Mouse (Mus musculus): ENCODE measurements around the gene Cyp1a2.
"Not testable (repeated sequence)": the region's sequence is repeated elsewhere in the genome, so short reads cannot be mapped to it uniquely, and the experiment has no call there.

Gene Cyp1a2

GRCm38 (mm10) chr9:57683520-57683919 is at the start of gene Cyp1a2:
TSS of gene Cyp1a2 (minus strand) at chr9:57683703.
- in situ Hi-C loops (cut with MboI; ENCODE audit: low pct_unique_long_range_greater_than_20kb in 1 of 2, low sequenced_read_pairs in 2 of 2, unreplicated experiment in 1 of 2), result no loop called here

DNA sequence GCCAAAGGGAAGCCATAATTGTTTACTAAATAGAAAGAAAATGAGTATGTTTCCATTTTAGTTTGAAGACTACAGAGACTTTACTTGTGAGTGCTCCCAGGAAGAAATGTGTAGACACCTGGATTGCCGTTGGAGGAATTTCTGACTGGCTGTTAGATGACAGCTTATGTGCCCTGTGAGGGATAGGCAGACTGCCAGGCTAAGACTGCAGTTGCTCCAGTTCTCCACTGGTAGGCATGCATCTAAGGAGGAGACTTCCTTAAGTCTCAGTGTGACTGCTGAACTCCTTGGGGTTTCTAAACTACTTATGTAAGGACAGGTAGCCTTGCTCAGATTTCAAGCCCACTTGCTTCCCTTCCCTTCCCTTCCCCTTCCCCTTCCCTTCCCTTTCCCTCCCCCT is 44.8 kb upstream of the Cyp1a2 start:
- in situ Hi-C loops (cut with MboI; ENCODE audit: low pct_unique_long_range_greater_than_20kb in 1 of 2, low sequenced_read_pairs in 2 of 2, unreplicated experiment in 1 of 2), result no loop called here

DNA sequence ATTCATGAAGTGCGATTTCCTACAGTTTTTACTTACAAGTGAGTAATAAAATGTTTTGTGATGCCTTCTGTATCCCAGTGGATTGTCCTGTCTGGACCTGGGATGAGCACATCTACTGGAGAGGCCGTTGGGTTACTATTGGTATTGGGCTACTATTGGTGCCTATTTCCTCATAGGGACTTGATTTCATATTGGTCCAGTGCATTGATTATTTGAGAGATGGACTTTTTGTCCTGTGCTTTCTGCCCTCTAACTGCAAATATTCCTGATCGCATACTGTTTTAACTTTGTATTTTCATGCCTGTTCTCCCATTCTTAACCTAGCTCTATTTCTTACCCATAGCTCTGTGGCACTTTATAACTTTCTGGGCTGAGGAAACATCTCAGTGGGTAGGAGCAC is 41.2 kb upstream of the Cyp1a2 start:
- in situ Hi-C loops (cut with MboI; ENCODE audit: low pct_unique_long_range_greater_than_20kb in 1 of 2, low sequenced_read_pairs in 2 of 2, unreplicated experiment in 1 of 2), result no loop called here

DNA sequence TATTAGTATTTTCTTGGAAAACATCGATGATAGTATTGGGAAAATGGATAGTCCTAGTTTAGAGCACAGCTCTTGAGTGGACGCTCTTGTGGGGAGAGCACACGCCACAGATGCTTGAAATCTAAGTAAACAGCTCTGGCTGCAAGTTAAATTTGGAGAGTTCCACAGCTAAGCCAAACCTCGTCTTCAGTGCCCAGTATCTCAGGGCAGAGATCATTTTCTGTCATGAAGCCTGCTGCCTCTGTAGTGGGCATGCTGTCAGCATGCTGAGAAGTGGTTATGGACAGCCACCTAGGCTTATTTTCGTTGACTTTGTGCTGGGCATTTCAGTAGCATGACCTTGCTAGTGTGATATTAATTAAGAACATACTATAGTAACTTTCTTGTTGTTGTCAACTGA is 40.3 kb upstream of the Cyp1a2 start:
- in situ Hi-C loops (cut with MboI; ENCODE audit: low pct_unique_long_range_greater_than_20kb in 1 of 2, low sequenced_read_pairs in 2 of 2, unreplicated experiment in 1 of 2), result no loop called here

DNA sequence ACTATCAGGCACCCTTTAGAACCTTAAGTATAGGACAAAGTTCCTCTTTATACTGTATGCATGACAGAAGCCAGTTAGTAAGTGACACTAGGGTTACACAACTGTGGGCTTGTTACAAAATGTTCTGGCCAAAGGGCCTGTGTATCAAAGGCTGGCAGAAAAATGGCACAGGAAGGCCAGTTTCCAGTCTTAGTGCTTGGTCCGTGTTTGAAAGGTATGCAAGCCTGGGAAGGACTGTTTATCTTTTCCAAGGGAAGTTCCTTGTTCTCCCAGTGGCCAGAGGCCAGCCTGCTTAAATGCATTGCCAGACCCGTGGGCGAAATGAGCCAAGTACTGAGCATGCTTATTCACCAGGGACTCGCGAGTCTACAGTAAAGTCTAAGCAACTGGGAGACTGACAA is 39.8 kb upstream of the Cyp1a2 start:
- in situ Hi-C loops (cut with MboI; ENCODE audit: low pct_unique_long_range_greater_than_20kb in 1 of 2, low sequenced_read_pairs in 2 of 2, unreplicated experiment in 1 of 2), result no loop called here

DNA sequence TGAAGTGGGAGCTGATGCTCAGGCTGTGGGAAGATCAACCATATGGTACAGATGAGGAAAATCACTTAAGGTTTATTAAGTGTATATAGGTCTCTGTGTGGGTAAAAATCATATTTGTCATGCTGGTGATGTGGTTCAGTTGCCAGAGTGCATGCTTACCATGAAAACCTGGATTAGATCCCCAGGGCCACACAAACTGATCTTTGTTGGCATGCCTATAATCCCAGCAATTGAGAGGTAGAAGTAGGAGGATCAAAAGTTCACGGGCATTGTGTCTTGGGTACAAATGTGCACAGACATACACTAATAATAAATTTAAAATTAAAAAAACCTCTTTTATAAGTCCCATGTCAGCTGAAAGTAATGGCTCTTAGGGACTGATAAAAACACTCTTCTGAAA is 38.9 kb upstream of the Cyp1a2 start:
- in situ Hi-C loops (cut with MboI; ENCODE audit: low pct_unique_long_range_greater_than_20kb in 1 of 2, low sequenced_read_pairs in 2 of 2, unreplicated experiment in 1 of 2), result no loop called here

DNA sequence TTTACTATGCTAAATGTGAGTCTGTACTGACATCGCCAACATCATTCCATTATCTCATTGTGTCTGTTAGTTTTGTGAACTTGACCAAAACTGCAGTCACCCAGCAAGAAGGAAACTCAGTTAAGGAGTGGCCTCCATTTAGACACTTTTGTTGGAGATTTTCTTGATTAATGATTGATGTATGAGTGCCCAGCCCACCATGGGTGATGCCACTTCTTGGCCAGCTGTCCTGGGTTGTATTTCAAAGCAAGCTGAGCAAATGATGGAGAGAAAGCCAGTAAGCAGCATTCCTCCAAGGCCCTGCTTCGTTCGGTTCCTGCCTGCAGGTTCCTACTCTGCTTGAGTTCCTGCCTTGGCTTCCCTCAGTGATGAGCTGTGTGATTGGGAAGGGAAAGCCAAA is 37.2 kb upstream of the Cyp1a2 start:
- in situ Hi-C loops (cut with MboI; ENCODE audit: low pct_unique_long_range_greater_than_20kb in 1 of 2, low sequenced_read_pairs in 2 of 2, unreplicated experiment in 1 of 2), result no loop called here

GRCm38 (mm10) chr9:57718408-57718807 is 34.9 kb upstream of the Cyp1a2 start:
- in situ Hi-C loops (cut with MboI; ENCODE audit: low pct_unique_long_range_greater_than_20kb in 1 of 2, low sequenced_read_pairs in 2 of 2, unreplicated experiment in 1 of 2), result no loop called here

DNA sequence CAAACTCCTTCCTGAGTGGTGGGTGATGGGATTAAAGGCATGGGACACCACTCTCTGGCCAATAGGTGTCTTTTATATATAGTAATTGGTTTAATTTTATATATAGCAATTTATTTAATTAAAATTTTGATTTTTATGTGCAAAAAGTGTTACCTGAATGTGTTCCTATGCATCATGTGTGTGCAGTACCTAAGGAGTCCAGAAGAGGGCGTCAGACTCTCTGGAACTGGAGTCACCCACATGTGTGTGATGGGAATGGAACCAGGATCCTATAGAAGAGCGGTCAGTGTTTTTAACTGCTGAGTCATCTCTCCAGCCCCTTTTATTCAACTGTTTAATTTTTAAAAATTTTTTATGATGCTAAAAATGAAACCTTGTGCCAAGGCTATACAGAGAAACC is 28.7 kb upstream of the Cyp1a2 start:
- in situ Hi-C loops (cut with MboI; ENCODE audit: low pct_unique_long_range_greater_than_20kb in 1 of 2, low sequenced_read_pairs in 2 of 2, unreplicated experiment in 1 of 2), result no loop called here

GRCm38 (mm10) chr9:57710214-57710613 is 26.7 kb upstream of the Cyp1a2 start:
- in situ Hi-C loops (cut with MboI; ENCODE audit: low pct_unique_long_range_greater_than_20kb in 1 of 2, low sequenced_read_pairs in 2 of 2, unreplicated experiment in 1 of 2), result not testable (repeated sequence)

- in situ Hi-C loops (cut with MboI; ENCODE audit: low pct_unique_long_range_greater_than_20kb in 1 of 2, low sequenced_read_pairs in 2 of 2, unreplicated experiment in 1 of 2), result no loop called here
Observed at GRCm38 (mm10) chr9:57708720-57709274, 25.3 kb upstream of the Cyp1a2 start.

- in situ Hi-C loops (cut with MboI; ENCODE audit: low pct_unique_long_range_greater_than_20kb in 1 of 2, low sequenced_read_pairs in 2 of 2, unreplicated experiment in 1 of 2), result no loop called here
Observed at GRCm38 (mm10) chr9:57708068-57708719, 24.7 kb upstream of the Cyp1a2 start, which contains the start of gene Edc3. TSS of gene Edc3 (plus strand) at chr9:57708540.

DNA sequence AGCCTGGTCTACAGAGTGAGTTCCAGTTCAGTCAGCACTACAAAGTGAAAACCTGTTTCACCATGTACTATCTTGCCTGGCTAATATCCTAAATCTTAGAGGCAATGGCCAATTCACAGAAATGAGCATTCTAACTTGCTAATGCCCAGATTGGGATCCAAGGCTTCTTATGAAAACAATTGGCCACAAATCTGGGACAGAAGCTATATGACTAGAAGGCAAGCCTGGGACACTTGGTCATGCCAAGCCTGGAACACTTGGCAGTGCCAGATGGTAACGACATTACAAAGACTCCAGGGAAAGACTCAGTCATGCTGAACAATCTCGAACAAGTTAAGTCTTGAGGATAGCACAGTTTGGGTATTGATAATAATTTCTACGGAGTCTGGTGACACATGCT is 23.0 kb upstream of the Cyp1a2 start:
- in situ Hi-C loops (cut with MboI; ENCODE audit: low pct_unique_long_range_greater_than_20kb in 1 of 2, low sequenced_read_pairs in 2 of 2, unreplicated experiment in 1 of 2), result no loop called here

GRCm38 (mm10) chr9:57698466-57699150 is 15.1 kb upstream of the Cyp1a2 start:
- in situ Hi-C loops (cut with MboI; ENCODE audit: low pct_unique_long_range_greater_than_20kb in 1 of 2, low sequenced_read_pairs in 2 of 2, unreplicated experiment in 1 of 2), result no loop called here

GRCm38 (mm10) chr9:57697380-57697779 is 13.9 kb upstream of the Cyp1a2 start:
- in situ Hi-C loops (cut with MboI; ENCODE audit: low pct_unique_long_range_greater_than_20kb in 1 of 2, low sequenced_read_pairs in 2 of 2, unreplicated experiment in 1 of 2), result no loop called here

GRCm38 (mm10) chr9:57696380-57697285 is 13.1 kb upstream of the Cyp1a2 start:
- in situ Hi-C loops (cut with MboI; ENCODE audit: low pct_unique_long_range_greater_than_20kb in 1 of 2, low sequenced_read_pairs in 2 of 2, unreplicated experiment in 1 of 2), result no loop called here

DNA sequence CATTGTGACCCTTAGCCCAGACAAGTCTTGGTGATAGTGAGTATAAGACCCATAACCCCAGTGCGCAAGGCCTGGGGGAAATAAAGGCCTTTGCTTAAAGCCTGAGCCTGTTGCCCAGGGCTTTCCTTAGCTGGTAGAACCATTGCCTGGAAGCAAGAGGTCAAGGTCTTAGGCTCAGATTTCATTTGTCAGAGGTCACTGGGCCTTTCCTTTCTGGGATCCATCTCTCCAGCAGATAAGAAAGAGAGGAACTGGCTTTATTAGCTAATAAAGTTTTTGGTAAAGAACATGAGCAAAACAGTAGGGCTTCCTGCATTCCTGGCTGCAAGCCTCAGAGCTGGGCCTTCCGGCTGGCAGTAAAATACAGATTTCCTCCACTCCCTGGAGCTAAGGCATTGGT is 10.6 kb upstream of the Cyp1a2 start:
- in situ Hi-C loops (cut with MboI; ENCODE audit: low pct_unique_long_range_greater_than_20kb in 1 of 2, low sequenced_read_pairs in 2 of 2, unreplicated experiment in 1 of 2), result no loop called here

DNA sequence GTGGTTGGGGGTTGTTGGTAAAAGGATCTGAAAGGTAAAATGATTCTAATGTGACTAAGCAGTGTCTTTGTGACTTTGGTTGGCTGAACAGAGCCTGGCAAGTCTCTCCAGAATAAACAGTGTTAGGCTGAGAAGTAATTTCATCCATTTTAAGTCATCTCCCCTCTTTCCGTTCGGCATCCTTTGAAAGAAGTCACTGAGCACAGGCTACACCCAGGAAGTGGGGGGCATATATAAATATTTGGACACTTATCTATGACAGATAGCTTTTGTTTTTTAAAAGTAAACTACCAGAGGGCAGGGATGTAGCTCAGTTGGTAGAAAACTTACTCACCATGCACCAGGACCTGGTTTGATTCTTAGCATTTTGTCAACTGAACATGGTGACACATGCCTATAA is 5.1 kb upstream of the Cyp1a2 start:
- in situ Hi-C loops (cut with MboI; ENCODE audit: low pct_unique_long_range_greater_than_20kb in 1 of 2, low sequenced_read_pairs in 2 of 2, unreplicated experiment in 1 of 2), result no loop called here

- in situ Hi-C loops (cut with MboI; ENCODE audit: low pct_unique_long_range_greater_than_20kb in 1 of 2, low sequenced_read_pairs in 2 of 2, unreplicated experiment in 1 of 2), result no loop called here
Observed at GRCm38 (mm10) chr9:57688158-57688557, 4.7 kb upstream of the Cyp1a2 start.

Data from mouse embryonic stem cell (cell line).